Mouse (Mus musculus) fibroblast of lung, adult 2 months (primary cell): ENCODE data around the gene Olfr808.

ENCODE experiments used
- DNase-seq: peaks from one replicate; pipeline ENCODE4 v3.0.0-alpha.2; 2011; ENCODE audit warnings: low read depth

The Olfr808 gene

DNA sequence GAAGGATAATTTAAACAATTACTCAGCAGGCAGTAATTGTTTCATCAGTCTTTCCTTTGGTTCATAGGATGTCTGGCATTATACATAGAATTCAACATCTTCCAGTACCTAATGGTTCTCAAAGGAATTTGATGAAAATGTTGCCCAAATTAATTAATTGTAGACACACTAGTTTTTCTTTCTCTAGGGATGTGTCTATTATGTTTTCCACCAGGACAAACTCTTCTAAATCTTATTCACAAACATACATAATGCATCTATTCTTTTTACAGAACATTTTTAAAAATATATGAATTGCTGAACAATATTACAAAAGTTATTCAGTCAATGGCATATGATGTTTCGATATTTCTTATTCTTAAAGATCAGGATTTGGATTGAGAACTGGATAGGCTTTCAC lies at the start of gene Olfr808:
TSS of gene Olfr808 (plus strand) at position 301 of the 400 bp plus-strand sequence.
- DNase-seq = no peak

DNA sequence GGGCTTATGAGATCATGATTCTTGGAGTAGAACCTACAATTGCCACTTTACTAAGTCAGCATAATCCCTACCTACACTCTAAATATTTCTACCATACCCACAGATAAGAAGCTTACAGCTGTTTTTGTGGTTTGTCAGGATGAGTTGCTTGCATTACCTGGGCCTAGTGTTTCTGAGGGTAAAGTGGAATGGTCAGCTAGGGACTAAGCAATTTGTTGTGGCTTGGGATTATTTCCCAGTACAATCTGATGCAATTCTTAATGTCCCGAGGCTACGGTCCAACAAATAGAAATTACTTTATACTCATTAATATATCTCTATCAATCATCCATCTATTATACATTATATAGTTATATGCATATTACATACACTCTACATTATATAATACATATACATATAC lies 36.0 kb upstream of the Olfr808 start, which contains the start of gene Olfr805:
TSS of gene Olfr805 (minus strand) at position 101 of the 400 bp plus-strand sequence.
- DNase-seq = no peak

DNA sequence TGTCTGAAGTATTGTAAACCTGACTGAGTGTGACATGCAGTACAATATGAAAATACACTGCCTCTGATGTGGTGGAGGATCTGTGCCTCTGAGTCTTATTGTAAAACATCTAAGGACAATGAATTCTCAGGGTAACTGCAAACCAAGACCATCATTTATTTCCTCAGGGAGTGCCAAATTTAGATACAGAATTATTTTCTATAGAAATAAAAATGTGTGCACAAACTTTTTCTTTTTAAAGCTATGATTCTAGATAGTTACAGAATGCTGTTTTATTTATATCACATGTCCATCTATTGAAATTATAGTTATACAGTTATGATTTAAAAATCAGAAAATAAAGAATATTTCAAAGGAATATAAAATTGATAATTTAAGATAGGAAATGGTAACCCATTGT lies 23.5 kb upstream of the Olfr808 start, which contains the start of gene Olfr806:
TSS of gene Olfr806 (minus strand) at position 101 of the 400 bp plus-strand sequence.
- DNase-seq = no peak

DNA sequence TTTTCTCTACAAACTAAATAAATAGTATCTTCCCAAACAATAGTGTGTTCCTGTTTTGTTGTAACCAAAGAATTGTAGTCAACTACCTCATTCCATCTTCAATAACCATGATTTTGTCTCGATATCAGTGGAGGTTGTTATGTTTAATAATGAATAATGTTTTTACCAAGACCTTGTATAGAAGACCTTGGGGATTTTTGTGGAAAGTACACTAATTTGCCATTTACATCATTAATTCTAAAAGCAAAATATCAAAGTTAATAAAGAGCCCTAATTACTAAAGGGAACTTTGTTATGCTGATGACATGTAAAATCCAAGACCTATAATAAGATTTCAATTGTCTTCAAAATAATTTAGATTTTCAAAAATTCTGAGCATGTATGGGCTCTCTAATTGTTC lies 7.6 kb upstream of the Olfr808 start, which contains the start of gene Olfr807:
TSS of gene Olfr807 (minus strand) at position 101 of the 400 bp plus-strand sequence.
- DNase-seq = no peak

DNA sequence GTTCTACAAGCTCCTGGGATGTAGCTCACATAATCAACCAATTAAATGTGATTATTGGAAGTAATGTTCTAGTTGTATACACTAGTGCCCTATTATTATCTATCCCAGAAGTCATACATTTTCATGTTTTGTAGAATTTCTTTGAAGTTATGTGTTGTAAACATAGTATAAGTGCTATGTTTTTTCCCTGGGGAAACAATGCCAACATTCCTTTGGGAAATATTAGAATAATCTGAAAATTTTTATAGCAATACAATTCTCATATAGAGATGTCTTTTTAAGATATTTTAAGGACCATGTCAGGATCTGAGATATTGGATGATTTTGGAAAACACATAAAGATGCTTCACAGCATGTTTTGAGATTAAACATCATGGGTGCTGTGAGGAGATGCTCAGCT lies 9.1 kb downstream of the Olfr808 start, which contains the start of gene Olfr809:
TSS of gene Olfr809 (plus strand) at position 301 of the 400 bp plus-strand sequence.
- no peak for DNase-seq

DNA sequence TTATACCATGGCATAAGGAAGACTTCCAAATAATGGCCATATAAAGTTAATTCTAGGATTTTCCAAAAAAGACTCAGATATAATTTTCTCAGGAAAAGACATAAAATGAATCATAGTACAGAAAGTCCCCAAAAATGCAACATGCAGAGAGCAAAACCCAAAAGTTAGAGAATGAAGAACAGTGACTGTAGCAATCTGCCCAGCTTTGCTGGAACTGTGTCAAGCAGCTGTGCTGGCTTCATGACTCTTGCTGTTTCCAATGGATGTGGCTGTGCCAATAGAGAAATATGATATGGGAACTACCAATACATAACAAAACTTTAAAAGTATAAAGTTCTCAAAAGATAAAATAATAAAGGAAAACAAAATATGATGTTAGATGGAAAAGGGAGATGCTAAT lies 12.8 kb downstream of the Olfr808 start:
- DNase-seq = no peak

DNA sequence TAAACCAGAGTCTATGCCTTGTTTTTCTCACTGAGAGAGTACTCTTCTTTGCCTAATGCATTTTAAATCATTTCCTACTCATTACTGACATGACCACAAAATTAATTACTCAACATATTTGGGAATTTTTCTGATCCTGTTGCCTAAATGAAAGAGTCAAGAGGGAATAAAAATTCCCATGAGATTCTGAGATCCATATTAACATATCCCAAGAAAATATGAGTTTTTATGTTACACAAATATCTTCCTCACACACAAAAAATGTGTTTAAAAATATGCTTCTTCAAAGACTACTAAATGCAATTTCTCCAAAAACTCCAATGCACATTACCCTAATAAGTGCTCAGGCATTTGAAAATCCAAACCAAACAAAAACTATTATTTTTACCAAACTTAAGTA lies 29.5 kb downstream of the Olfr808 start, which contains the start of gene Olfr810:
TSS of gene Olfr810 (minus strand) at position 101 of the 400 bp plus-strand sequence.
- no peak for DNase-seq

DNA sequence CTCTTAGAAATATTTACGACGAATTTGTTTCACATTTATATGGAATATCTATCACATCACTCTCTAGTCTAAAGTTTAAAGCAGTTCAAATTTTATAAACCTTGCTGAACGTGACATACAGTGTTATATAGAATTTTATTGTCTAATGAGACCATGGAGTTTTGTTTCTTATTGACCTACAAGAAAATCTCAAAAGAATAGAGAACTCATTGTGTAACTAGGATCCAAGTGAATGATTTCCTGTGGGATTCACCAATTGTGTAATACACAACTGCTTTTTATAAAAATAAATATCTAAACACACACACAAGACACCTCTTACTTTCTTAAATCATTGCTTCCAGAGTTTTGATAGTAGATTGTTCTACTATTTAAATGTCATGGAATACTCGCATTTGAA lies 39.0 kb downstream of the Olfr808 start, which contains the start of gene Olfr811:
TSS of gene Olfr811 (minus strand) at position 101 of the 400 bp plus-strand sequence.
- DNase-seq = no peak
